In the genomic region with DNA sequence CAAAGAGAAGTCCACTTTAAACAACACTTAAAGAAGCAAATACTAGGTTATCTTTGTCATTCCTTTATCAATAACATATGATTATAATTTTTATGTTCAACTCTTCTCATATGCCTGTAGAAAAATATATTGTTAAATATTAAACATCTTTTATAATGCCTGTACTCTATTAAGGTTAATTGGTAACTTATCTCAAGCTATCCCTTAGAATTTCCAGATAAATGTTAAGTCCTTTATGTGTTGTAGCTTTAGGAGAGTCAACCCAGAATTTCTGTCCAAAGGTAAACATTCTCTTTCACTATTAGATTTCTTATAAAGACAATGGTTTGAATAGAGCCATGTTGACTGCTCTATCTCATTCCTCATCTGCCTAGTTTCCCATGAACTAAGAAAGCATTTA, we compare ENCODE assay signal across 29 mouse cellular contexts.
"Had no signal": no experiment of that assay in that cellular context is flagged by ENCODE, and none has a peak within 500 bp of the region (broad histone marks: within the 10 kb centered on the region; RNA-seq: fewer than 3 reads in every experiment).

No protein-coding gene starts in this region.

- H3K4me1 ChIP-seq: embryonic facial prominence, embryonic 10.5 days; embryonic facial prominence, embryonic 12.5 days; embryonic facial prominence, embryonic 13.5 days; embryonic facial prominence, embryonic 15.5 days; forebrain, embryonic 10.5 days; forebrain, embryonic 12.5 days; forebrain, embryonic 13.5 days; forebrain, embryonic 15.5 days had no signal

- H3K36me3 ChIP-seq: embryonic facial prominence, embryonic 10.5 days; embryonic facial prominence, embryonic 12.5 days; embryonic facial prominence, embryonic 13.5 days; embryonic facial prominence, embryonic 15.5 days; forebrain, embryonic 10.5 days; forebrain, embryonic 12.5 days; forebrain, embryonic 15.5 days had no signal

- ATAC-seq: forebrain, embryonic 13.5 days; forebrain, embryonic 14.5 days; forebrain, embryonic 15.5 days; forebrain, embryonic 16.5 days; forebrain, postnatal 0 days had no signal

- DNase-seq: cerebellum, adult 2 months; cerebellum, adult 8-10 months; cerebellum, adult 9-10 months; cerebellum, adult 9-11 months; cerebellum, postnatal 10 days; cerebellum, postnatal 14 days; cerebellum, postnatal 25 days; cerebellum, postnatal 36 days; embryo, embryonic 11 days; forebrain, postnatal 0 days; gastrocnemius, adult 2 months; gastrocnemius, postnatal 10 days; gastrocnemius, postnatal 14 days; gastrocnemius, postnatal 25 days; gastrocnemius, postnatal 36 days; heart, adult 11 months; heart, adult 18-20 months; heart, adult 2 months had no signal

- H3K9me3 ChIP-seq: embryonic facial prominence, embryonic 10.5 days; embryonic facial prominence, embryonic 12.5 days; embryonic facial prominence, embryonic 13.5 days; embryonic facial prominence, embryonic 15.5 days; forebrain, embryonic 10.5 days; forebrain, embryonic 12.5 days; forebrain, embryonic 13.5 days; forebrain, embryonic 15.5 days had no signal

- H3K27me3 ChIP-seq: embryonic facial prominence, embryonic 12.5 days; embryonic facial prominence, embryonic 13.5 days; embryonic facial prominence, embryonic 15.5 days; forebrain, embryonic 12.5 days; forebrain, embryonic 13.5 days; forebrain, embryonic 15.5 days had no signal

- H3K9ac ChIP-seq: embryonic facial prominence, embryonic 12.5 days; embryonic facial prominence, embryonic 13.5 days; embryonic facial prominence, embryonic 15.5 days; forebrain, embryonic 12.5 days; forebrain, embryonic 13.5 days; forebrain, embryonic 15.5 days; forebrain, postnatal 0 days had no signal

- H3K4me3 ChIP-seq: embryonic facial prominence, embryonic 10.5 days; embryonic facial prominence, embryonic 12.5 days; embryonic facial prominence, embryonic 13.5 days; embryonic facial prominence, embryonic 15.5 days; erythroblast, embryonic 14.5 days; forebrain, embryonic 10.5 days; forebrain, embryonic 12.5 days; forebrain, embryonic 13.5 days; forebrain, embryonic 15.5 days; gastrocnemius, adult 2 months; heart, adult 2 months had no signal

- H3K27ac ChIP-seq: embryonic facial prominence, embryonic 10.5 days; embryonic facial prominence, embryonic 12.5 days; embryonic facial prominence, embryonic 13.5 days; embryonic facial prominence, embryonic 15.5 days; forebrain, embryonic 10.5 days; forebrain, embryonic 12.5 days; forebrain, embryonic 13.5 days; forebrain, embryonic 15.5 days; gastrocnemius, adult 2 months; heart, adult 2 months had no signal

- H3K4me2 ChIP-seq: embryonic facial prominence, embryonic 12.5 days; embryonic facial prominence, embryonic 13.5 days; embryonic facial prominence, embryonic 15.5 days; forebrain, embryonic 12.5 days; forebrain, embryonic 13.5 days; forebrain, embryonic 15.5 days had no signal
